Mouse (Mus musculus): ENCODE results near the gene Tmem132b.
A peak's percentile ranks its signal among the peaks of the same experiment; 100 is the strongest.

The Tmem132b gene

GRCm38 (mm10) chr5:125518640-125519039 is 12.9 kb upstream of the Tmem132b start:
- DNase-seq = no peak

DNA sequence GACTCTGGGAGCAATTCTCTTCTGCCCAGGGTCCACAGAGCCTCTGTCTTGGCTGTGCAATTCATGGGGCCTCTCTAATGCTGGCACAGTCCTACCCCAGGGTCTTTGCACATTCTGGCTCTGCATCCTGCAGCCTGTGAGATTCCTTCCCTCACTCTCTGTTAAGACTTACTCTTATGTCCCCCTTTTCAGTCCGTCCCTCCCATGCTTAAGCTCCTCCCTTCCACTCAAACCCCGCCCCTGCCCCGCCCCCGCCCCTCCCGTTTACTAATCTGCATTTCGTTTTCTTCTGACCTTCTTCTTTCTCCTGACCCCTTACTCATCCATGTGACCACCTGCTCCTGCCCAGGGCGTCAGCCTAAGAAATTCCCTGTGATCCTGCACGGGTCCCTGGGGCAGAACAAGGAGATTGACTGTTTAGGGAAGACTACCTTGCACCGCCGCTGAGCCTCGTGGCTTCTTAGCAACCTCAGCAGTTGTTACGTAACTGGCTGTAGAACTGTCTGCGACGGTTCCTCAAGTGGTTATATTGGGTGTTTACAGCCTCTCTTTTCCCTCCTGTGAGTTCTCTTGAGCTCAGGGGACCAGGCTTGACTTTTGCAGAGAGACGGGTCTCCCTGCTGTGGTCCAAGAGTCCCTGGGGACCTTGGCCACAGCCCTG is 10.5 kb upstream of the Tmem132b start:
- no peak for DNase-seq

DNA sequence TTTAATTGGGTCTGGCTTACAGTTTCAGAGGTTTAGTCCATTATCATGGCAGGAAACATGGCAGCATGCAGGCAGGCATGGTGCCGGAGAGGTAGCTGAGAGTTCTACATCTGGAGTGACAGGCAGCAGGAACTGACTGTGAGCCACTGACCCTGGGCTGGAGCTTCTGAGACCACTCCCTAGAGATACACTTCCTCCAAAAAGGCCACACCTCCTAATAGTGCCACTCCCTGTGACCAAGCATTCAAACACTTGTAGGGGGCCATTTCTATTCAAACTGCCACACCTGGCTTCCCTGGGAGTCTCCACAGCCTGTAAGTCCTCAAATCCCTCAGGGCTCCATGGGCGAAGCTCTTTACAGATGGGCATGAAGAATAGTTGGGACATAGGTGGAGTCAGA is 8.2 kb upstream of the Tmem132b start:
- no peak for DNase-seq

DNA sequence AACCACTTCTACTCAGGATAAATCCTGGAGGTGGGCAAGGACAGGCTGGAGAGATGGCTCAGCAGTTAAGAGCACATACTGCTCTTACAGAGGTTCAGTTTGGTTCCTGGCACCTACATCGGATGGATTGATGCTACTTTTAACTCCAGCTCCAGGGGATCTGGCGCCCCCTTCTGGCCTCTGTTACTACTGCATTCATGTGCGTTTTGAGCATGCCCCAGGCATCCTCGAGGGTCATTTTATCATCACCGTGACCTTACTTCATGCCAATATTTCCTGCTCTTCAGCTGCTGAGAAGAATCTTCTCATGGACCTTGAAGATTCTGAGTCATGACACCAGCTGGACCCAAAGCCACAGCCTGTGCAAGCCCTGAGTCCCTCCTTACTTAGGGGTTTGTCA is 6.1 kb upstream of the Tmem132b start:
- DNase-seq = no peak

DNA sequence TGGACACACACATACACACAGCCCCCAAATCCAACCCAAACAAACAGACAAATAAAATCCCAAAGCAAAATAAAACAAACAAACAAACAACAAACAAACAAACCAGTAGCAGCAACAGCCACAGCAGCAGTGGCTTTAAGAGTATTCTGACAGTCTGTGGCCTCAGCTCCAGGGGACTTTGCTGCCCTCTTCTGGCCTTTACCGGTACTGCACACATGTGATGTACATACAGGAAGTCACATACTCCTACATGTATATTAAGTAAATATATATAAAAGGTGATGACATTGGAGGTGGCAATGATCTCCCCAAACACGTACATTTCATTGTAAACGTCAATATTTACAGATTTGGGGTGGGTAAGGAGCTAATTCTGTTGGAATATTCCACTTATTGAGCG is 5.1 kb upstream of the Tmem132b start:
- no peak for DNase-seq

DNA sequence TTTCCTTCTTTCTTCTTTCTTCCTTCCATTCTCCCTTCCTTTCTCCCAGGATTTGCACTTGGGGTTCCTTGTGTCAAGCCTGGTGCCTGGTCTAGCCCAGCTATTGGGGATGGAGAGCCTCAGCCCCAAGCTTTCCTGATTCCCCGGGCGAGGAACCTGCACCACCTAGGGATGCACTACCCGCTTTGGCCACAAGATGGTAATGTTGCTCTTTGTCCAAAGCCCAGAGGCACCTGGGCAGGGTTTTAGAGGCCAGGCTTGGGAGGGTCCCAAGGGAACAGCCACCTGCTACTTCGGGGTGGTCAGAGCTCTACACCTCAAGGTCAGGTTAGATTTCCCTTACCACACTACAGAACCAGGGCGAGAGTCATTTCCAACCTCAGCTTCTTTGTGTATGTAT is 2.5 kb upstream of the Tmem132b start:
- peak; percentile 59 for DNase-seq

DNA sequence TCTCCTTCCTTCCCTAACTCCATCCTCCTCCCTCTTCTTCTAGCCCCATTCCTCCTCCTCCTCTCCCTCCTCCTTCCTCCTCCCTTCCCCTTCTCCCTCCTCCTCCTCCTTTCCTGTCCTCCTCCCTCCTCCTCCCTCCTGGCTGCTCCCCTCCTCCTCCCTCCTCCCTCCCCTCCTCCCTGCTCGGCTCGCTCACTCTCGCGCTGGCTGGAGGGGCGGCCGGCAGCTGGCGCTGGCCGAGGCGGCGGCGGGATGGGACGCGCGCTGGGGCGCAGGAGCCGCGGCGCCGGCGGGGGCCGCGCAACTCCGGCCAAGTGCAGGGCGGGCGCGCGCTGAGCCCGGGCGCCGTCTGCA is 594 bp downstream of the Tmem132b start:
- no peak for DNase-seq

- DNase-seq = no peak
Measured at GRCm38 (mm10) chr5:125532545-125533224, 1.1 kb downstream of the Tmem132b start.

DNA sequence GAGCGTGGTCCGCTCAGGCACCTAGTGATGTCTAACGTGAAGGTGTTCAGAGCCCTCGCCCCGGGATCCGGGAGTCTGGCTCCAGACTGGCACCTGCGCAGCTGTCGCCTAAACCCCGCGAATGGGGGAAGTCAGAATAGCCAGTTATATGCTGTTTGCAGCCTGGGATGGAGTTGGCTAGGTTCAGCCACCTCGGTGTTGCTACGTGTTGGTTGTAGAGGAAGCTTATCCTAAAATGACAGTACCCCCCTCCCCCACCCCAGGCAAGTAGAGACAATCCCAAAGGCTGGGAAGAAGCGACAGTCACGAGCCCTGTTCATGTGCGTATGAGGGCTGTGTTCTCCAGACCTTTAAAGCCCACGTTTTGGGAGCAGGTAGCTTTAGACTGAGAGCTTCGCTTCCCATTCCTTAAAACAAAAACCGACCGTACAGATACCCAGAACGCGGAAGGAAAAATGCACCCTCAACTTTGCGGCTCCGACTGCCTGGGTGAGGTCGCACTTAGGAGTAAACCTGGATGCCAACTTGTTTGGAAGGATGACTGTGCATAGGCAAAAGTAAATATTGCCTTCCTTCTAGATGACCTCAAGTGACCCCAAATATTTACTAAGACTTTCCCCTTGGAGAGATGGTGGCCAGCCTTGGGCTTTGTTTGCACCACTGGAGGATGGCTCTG is 1.8 kb downstream of the Tmem132b start:
- DNase-seq = no peak

DNA sequence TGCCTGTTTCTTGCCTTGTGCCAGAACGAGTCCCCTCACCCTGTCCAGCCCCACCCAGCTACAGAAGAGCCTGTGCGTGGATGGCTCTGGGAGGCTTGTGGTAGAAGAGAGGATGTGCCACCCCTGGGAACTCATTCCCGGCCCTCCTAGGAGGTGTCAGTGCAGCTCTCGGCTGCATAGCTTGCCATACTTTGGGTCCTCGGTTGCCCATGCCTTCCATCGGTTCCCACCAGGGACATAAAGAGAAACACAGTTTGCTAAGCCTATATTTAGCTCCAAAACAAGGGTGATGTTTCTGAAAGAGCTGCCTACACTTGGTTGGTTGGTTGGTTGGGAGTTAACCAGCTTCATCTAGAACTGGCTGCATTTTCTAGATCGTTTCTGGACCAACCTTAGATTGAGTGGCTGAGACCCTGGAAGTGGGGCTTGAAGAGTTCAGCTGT is 2.6 kb downstream of the Tmem132b start:
- no peak for DNase-seq

DNA sequence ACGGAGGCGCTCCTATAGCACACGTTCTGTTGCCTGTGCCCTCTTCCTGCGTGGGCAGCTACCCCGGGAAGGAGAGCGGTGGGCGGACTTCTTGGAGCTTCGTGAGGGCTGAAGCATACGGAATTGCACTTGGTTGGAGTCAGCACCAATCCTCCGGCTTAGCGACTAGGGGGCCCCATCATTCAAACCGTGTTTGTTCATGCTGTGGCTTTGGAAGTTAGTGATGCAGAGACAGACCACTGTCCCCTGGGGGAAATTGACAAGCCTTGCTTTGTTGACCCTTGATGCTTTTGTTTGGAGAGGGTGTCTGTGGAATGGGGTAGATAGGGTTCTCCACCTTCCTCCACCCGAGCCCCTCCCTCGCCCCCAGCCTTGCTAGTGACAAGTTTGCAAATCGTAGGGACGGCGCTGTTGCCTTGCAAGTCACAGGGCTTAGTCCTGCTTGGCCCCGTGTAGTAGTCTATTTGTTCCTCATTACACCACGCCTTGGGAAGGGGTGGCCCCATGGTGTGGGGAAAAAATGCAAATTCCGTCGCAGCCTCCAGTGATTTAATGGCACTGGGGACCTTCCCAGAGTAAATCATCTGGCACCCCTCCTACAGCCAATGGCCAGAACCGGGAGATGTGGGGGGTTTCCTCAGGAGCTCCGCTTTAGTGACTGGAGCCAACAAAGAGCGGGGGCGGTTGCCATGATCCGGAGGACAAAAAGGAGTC is 3.2 kb downstream of the Tmem132b start:
- no peak for DNase-seq

DNA sequence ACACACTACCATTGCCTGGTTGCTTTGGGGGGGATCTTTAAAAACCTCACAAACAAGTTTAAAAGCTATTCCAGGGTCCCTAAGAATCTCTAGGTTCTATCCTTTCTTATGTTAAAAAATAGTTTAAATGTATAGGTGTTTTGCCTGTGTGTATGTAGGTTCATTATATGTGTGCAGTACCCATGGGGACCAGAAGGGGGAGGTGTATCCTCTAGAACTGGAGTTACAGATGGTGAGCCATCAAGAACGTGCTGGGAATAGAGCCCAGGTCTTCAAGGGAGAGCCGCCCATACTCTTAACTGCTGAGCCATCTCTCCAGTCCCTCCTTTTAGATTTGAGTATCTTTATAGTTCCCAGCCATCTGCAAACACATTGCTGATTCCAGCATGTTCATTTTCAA is 13.5 kb downstream of the Tmem132b start:
- DNase-seq = no peak

- no peak for DNase-seq
Measured at GRCm38 (mm10) chr5:125546293-125546692, 14.7 kb downstream of the Tmem132b start.

DNA sequence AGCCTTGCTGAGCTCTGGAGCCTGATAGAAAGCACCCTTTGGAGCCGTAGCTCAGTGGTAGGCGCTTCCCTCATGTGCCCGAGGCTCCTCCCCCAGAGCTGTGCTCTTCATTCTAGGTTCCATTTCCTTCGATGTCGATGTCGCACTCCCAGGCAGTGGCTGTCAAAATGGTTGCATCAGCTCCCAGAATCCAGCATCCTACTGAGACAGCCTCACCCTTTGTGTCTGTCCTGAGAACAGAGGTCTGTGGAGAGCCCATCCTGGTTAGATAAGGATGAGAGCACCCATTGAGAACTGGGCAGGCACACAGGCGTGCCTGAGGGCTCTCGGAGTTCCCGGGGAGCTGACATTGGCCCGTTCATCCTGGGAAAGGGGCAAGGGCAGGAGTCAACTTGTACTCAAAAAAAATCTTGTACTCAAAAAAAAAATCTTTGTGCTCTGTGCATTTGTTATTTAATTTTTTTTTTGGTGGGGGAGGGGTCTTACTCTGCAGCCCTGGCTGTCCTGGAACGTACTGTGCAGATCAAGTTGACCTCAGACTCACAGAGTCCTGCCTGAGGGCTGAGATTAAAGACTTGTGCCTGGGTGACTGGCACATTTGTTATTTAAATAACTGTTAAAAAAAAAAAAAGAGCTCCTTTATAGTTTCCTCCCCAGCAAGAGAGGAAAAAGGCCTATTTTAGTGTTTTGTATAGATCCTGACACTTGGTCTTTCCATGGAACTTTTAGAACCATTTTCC is 18.3 kb downstream of the Tmem132b start:
- no peak for DNase-seq

GRCm38 (mm10) chr5:125555732-125556131 is 24.2 kb downstream of the Tmem132b start:
- no peak for DNase-seq

DNA sequence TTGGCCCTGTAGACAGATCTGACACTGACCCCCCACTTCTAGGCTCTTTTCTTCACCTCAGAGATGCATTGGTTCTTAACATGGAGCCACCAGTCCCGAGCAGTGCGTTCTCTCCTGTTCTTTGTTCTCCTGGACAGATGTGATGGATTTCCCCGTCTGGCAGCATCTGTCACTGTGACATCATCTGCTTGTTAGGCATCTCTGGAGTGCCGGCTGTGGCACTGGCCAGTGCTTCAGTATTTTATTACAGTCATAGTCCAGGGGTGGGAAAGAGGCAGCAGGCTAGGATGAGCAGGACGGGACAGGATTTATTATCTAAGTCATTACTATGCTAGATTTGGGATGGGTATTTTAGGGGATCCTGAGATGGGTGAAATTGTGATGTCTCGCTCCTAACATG is 31.9 kb downstream of the Tmem132b start:
- DNase-seq = no peak

GRCm38 (mm10) chr5:125565725-125566124 is 34.2 kb downstream of the Tmem132b start:
- DNase-seq = no peak

- DNase-seq = no peak
Measured at GRCm38 (mm10) chr5:125568457-125568856, 36.9 kb downstream of the Tmem132b start.

- no peak for DNase-seq
Measured at GRCm38 (mm10) chr5:125572011-125572410, 40.4 kb downstream of the Tmem132b start.

GRCm38 (mm10) chr5:125574886-125575285 is 43.3 kb downstream of the Tmem132b start:
- DNase-seq = no peak

- DNase-seq = no peak
Measured at GRCm38 (mm10) chr5:125575866-125576265, 44.3 kb downstream of the Tmem132b start.

- no peak for DNase-seq
Measured at GRCm38 (mm10) chr5:125578661-125579060, 47.1 kb downstream of the Tmem132b start.

GRCm38 (mm10) chr5:125579153-125579552 is 47.6 kb downstream of the Tmem132b start:
- no peak for DNase-seq
